Mouse (Mus musculus) urinary bladder, postnatal 14 days (tissue): ENCODE results near the gene B3galt2.
"Not testable (repeated sequence)": the region's sequence is repeated elsewhere in the genome, so short reads cannot be mapped to it uniquely, and the experiment has no call there.

Experiments
- DNase-seq: peaks from one replicate; pipeline ENCODE4 v3.0.0; 2021; ENCODE audit warnings: low spot score

B3galt2 gene

GRCm38 (mm10) chr1:143640650-143641407 is at the start of gene B3galt2:
Gene B3galt2 (plus strand): TSS chr1:143640664.
- no peak for DNase-seq

GRCm38 (mm10) chr1:143596864-143597263 is 43.6 kb upstream of the B3galt2 start:
- no peak for DNase-seq

- DNase-seq = no peak
Measured at GRCm38 (mm10) chr1:143608911-143609310, 31.6 kb upstream of the B3galt2 start.

GRCm38 (mm10) chr1:143612901-143613300 is 27.6 kb upstream of the B3galt2 start:
- no peak for DNase-seq

GRCm38 (mm10) chr1:143619760-143620159 is 20.7 kb upstream of the B3galt2 start:
- no peak for DNase-seq

GRCm38 (mm10) chr1:143621930-143622329 is 18.5 kb upstream of the B3galt2 start:
- DNase-seq = no peak

- DNase-seq = no peak
Measured at GRCm38 (mm10) chr1:143622634-143623033, 17.8 kb upstream of the B3galt2 start.

- DNase-seq = no peak
Measured at GRCm38 (mm10) chr1:143631337-143631736, 9.1 kb upstream of the B3galt2 start.

GRCm38 (mm10) chr1:143632361-143632760 is 8.1 kb upstream of the B3galt2 start:
- DNase-seq = no peak

- DNase-seq = no peak
Measured at GRCm38 (mm10) chr1:143632854-143633587, 7.4 kb upstream of the B3galt2 start.

- DNase-seq = no peak
Measured at GRCm38 (mm10) chr1:143644221-143644620, 3.8 kb downstream of the B3galt2 start.

- DNase-seq = no peak
Measured at GRCm38 (mm10) chr1:143645386-143645785, 4.9 kb downstream of the B3galt2 start.

GRCm38 (mm10) chr1:143646219-143646618 is 5.8 kb downstream of the B3galt2 start:
- DNase-seq = no peak

- DNase-seq = no peak
Measured at GRCm38 (mm10) chr1:143650317-143650716, 9.9 kb downstream of the B3galt2 start.

- no peak for DNase-seq
Measured at GRCm38 (mm10) chr1:143653646-143654045, 13.2 kb downstream of the B3galt2 start.

- no peak for DNase-seq
Measured at GRCm38 (mm10) chr1:143663197-143663596, 22.7 kb downstream of the B3galt2 start.

- not testable (repeated sequence) for DNase-seq
Measured at GRCm38 (mm10) chr1:143664786-143665185, 24.3 kb downstream of the B3galt2 start.

GRCm38 (mm10) chr1:143675734-143676361 is 35.4 kb downstream of the B3galt2 start:
- no peak for DNase-seq

GRCm38 (mm10) chr1:143681108-143681507 is 40.6 kb downstream of the B3galt2 start:
- DNase-seq = no peak

- DNase-seq = no peak
Measured at GRCm38 (mm10) chr1:143684849-143685248, 44.4 kb downstream of the B3galt2 start.

- DNase-seq = no peak
Measured at GRCm38 (mm10) chr1:143701736-143702135, 61.3 kb downstream of the B3galt2 start.

- DNase-seq = peak; percentile 25
Measured at GRCm38 (mm10) chr1:143702141-143702740, 61.8 kb downstream of the B3galt2 start.
